Mouse (Mus musculus): ENCODE results near the gene Hlcs.

GRCm38 (mm10) chr16:94176997-94177857, 136.1 kb downstream of the Hlcs start:
- TF ChIP-seq CTCF (IDR thresholded peaks at IDR 0.05; ENCODE audit: borderline replicate concordance, insufficient read depth, low read depth, low read length) (no peak), POLR2A (IDR thresholded peaks at IDR 0.05; ENCODE audit: borderline replicate concordance, insufficient read depth, low read length) (no peak)

Measured in cerebellum, adult 2 months (tissue).